Mouse (Mus musculus): ENCODE measurements around the gene Mrpl45.
A peak's percentile ranks its signal among the peaks of the same experiment; 100 is the strongest.
"Not testable (repeated sequence)": the region's sequence is repeated elsewhere in the genome, so short reads cannot be mapped to it uniquely, and the experiment has no call there.

Mrpl45 gene

DNA sequence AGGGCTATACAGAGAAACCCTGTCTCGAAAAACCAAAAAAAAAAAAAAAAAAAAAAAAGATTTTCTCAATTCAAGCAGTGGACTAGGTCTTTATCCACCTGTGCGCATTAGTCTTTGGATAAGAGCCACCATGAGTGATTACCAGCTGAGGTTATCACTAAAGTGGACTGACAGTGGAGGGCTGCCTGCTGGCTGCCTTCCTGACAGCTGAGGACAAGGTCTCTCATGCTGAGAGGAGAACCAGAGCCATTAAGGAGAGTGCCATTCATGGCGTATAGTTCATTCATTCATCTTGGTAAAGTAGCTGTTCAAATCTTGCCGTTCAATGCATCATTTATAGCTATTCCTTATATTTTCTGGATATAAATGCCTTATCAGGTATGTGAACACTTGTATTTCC, 19.0 kb upstream of the Mrpl45 start:
- DNase-seq (ENCODE audit: low spot score), result no peak

DNA sequence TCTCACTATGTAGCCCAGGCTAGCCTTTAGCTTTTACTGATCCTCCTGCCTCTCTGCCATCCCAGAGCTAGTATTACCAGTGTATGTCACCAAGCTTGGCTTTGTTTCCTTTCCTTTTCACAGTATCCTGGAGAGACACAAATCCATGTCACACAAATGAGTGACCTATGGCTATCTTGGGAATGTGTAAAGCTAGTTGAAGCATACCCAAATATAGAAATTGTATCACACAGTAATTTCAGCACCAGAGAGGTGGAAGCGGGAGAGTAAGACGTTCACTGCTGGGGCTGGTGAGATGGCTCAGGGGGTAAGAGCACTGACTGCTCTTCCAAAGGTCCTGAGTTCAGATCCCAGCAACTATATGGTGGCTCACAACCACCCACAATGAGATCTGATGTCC, 15.6 kb upstream of the Mrpl45 start:
- no peak for DNase-seq (ENCODE audit: low spot score)

DNA sequence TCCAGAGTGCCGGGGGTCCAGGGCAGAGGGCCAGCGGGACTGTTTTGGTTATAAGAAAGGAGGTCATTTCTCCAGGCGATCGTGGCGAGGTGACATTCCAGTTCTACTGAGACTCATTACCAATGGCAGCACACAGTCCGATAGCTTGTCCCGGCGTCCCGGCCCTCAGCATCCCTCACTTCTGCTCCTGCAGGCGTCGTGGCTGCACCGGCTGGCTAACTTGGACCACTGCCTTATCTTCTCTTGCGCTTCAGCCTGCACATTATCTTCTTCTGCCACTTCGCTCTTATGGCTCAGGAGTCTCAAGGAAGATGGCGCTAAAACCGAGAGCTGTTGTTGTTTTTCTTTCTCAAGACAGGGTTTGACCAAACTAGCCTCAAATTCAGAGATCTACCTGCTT, 14.1 kb upstream of the Mrpl45 start:
- DNase-seq (ENCODE audit: low spot score), result no peak

DNA sequence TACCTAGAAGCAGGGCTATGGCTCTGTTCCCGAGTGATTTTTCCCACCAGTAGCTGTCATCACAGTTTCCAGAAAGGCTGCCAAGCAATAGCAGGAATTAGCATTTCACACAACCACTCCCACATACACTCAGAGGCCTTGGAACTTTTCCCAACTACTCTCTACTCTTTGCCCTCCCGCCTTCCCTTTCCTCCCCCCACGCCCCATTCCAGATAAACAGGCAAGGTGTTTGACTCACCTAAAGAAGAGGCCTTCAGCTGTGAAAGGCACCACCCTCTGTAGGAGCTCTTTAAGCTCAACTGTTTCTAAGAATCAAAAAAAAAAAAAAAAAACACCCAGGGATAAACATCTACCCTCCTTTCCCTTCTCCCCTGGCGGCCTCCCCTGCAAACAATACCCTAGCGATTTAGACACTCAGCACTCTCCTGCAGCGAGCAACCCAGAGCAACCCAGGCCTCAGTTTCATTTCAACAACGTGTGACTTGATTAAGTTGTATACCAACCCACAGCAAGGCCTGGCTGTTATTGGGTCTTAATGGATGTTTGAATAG, 13.2 kb upstream of the Mrpl45 start:
- no peak for DNase-seq (ENCODE audit: low spot score)

DNA sequence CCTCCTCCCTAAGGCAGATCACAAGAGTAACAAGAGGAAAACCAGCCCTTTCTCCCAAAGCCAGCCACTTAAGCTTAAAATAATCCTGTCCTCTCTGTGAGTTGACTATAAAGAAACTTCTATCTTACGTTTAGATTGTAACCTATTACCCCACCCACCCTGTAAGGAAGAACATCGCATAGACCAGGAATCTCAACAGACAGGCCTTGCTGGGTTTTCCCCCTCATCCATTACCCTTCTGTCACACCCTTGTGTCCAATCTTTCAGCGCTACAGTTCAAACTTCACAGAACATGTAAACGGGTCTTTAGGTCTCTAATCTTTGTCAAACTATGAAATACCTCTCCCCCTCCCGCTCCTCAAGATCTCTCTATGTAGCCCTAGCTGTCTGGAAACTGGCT, 10.9 kb upstream of the Mrpl45 start:
- DNase-seq (ENCODE audit: low spot score), result no peak

DNA sequence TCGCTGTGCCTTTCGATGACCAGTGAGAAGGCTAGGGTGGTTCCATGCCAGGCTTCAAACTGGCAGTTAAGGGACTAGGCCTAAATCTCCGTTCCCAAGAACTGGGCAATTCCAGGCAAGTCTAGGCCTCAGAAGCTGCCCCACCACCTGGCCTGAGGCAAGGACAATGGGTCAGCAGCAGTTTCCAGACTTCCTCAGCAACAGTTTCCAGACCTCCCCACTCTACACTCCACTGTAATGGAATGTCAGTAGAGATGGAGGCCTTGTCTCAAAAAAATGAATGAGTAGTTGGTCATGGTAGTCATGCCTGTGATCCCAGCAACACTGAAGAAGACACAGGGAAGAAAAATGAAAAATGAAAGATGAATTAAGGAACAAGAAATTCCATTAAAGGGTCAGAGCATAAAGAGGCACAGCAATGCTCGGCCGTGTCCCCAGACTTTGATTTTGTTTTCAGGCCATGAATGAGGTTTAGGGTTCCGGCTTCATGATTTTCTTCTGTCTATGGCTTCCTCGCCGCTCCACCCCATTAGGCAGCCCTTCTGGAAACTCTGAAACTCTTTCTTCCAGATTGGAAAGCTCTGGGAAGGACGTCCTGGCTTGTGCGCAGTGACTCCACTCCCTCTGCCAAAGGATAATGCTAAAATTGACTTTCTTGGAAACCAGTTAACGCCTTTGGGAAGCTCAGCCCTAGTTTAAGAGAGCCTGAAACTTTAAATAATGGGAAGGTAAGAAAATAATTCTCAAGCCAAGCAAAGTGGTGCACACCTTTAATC, 8.0 kb upstream of the Mrpl45 start:
- DNase-seq (ENCODE audit: low spot score), result no peak

DNA sequence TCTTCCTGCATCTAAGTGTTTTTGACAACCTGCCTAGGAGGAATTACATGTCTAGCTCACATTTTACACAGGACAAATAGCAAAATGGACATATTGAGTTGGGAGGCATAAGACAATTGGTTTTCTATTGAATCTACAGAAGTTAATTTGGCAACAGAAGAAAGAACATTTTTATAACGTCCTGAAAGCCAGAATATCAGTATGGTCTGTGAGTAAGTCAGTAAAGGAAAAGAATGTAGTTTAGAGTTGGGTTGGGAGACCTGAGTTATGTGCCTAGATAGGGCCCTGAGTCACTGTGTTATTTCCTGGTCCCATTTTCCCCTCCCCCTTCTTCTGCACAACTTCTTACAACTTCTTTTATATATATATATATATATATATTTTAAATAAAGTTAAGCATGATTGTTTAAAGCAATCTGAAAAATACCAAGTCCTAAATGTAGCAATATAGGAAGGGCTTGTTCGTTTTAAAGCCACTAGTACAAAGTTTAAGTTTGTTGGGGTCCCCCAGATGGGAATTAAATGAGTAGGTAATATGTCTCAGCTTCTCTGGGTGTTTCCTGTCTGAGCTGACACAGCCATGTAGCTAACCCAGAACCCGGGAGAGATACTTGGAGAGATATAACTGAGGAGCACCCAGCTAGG, 6.6 kb upstream of the Mrpl45 start:
- DNase-seq (ENCODE audit: low spot score), result no peak

DNA sequence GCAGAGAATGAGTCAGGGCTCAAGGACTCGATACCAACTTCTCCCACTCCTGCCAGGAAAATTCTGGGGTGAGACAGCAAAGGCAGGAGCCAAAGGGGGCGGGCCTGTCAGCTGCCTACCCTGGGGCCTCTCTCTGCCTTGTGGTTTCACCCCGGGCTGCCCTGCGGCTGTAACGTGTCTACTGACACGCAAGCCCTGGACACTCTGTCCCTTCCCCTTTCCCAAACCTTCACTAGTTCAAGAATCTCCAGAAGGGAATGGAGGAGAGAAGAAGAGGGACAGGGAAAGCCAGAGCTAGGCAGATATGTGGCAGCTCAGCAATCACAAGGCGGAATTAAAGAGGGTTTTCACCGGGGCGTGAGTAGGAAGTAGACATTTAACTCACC, 6.1 kb upstream of the Mrpl45 start:
- no peak for DNase-seq (ENCODE audit: low spot score)

DNA sequence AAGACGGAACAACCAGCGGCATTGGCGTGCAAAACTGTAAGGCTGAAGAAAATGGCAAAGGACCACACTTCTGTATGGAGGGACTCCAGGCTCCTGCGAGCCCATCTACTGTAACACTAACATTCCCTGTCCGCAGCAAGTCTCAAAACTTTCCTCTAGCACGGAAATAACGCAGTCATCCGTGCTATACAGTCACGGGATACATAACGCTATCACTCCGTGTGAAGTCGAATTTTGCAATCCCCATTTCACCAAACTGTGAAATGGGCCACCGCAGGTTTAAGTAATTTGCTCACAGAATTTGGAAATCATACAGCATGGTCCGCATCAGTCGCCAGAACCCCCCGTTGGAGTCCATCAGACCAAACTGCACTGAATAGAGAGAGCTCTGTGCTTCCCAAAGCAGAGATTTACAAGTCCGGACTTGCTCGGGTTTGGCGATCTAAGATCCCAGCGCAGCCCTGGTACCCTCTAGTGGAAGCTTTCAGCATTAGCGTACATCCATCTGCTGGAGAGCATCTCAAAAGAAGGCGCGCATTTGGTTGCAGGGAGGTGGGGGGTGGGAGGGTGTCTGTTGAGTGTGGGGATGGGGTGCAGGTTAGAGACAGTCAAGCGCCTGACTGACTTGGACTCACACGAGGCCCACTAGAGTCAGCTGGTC, 5.5 kb upstream of the Mrpl45 start:
- DNase-seq (ENCODE audit: low spot score), result peak; percentile 71

DNA sequence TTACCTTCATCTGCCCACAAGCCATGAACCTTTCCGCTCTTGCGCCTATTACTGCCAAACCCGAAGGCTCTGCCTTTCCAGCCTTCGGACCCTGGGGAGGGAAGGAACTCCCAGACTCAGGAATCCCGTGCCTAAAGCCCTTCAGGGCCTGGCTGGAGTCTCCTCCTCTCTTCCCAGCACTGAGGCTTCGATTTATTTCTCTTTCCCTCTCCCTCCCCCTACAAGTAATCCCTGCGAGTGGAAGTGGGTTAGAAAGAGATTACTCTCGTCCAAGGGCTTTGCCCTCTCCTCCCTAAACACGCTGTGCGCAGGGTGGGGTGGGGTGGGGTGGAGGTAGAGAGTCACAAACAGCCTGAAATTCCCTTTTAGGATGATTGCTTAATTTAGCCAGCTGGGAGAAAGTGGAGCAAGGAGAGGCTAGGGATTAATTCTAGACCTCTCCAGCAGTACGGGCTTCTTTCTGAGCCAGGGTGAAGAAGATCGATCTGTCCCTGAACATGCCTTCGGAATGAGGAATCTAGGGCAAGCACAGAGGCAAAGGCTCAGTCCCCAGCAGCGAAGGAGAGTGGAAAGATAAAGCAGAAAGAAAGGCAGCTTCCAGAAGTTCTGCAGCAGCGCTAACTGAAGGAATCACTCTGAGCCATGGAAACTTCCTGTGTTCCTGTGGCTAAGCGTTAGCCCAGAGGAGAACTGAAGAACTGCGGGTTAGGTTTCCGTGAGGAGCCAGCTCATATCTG, 4.5 kb upstream of the Mrpl45 start:
- DNase-seq (ENCODE audit: low spot score), result no peak

DNA sequence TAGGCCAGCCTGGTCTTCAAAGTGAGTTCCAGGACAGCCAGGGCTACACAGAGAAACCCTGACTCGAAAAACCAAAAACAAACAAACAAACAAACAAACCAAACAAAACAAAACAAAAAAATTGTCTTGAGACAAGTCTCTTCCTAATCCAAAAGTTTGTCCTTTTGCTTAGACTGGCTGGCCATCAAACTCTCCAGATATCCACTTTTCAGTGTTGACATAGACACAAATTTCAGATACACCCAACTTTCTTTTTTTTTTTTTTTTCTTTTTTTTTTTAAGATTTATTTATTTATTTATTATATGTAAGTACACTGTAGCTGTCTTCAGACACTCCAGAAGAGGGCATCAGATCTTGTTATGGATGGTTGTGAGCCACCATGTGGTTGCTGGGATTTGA, 2.6 kb upstream of the Mrpl45 start:
- not testable (repeated sequence) for DNase-seq (ENCODE audit: low spot score)

DNA sequence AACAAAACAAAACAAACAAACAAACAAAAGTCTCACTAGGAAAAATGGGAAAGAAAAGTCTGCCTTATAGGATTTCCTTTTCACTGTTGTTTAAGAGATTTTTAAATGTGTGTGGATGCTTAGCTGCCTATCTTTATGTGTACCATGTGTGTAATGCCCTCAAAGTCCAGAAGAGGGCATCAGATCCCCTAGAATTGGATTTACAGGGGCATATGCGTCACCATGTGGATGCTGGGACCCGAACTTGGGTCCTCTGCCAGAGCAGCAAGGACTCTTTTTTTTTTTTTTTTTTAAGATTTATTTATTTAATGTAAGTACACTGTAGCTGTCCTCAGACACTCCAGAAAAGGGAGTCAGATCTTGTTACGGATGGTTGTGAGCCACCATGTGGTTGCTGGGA, 1.4 kb upstream of the Mrpl45 start:
- DNase-seq (ENCODE audit: low spot score), result no peak

DNA sequence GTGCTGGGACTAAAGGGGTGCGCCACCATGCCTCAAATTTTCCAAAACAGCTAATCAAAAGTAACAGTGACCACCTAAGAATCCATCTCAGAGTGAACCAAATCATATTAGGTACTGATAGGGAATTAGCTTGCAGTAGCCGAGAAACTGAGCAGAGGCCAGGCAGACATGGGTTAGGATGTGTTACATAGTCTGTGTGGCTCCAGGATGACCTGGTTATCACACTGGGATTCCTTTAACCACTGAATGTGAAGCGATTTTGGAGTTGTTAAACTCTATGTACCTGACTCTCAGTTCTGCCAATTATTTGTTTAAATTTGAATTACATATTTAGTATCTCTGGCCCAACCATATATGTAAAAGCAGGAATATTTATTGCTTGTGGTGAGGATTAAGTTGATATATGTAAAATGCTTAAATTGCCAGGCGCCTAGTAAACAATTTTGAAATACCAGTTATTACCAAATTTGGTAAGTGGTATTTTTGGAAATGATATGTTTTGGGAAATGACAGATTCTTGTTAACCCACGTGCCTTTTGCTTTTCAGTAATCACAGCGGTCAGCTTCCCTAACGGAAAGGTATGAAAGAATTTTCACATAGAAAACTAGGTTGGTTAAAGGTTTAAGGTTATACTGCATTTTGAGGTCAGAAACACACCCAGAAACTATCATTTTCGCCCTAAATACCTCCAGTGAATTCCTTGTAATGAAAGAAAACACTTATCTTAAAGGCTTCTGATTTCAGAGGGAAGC, 589 bp upstream of the Mrpl45 start:
- no peak for DNase-seq (ENCODE audit: low spot score)

DNA sequence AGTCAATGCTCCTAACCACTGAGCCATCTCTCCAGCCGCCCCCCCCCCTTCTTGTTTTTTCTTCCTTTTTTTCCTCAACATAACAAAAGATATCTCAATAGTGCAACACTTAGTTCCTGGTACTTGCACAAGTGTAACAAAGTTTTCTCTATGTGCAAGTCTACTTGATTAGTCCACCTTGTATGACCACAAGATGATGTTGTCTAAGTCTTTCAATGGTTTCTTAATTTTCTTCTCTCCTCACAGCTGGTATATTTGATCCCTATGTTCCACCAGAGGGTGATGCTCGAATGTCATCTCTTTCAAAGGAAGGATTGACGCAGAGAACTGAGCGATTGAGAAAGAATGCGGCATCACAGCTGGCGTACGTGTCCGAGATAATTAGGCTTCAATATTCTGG, 5.7 kb downstream of the Mrpl45 start:
- DNase-seq (ENCODE audit: low spot score), result no peak

DNA sequence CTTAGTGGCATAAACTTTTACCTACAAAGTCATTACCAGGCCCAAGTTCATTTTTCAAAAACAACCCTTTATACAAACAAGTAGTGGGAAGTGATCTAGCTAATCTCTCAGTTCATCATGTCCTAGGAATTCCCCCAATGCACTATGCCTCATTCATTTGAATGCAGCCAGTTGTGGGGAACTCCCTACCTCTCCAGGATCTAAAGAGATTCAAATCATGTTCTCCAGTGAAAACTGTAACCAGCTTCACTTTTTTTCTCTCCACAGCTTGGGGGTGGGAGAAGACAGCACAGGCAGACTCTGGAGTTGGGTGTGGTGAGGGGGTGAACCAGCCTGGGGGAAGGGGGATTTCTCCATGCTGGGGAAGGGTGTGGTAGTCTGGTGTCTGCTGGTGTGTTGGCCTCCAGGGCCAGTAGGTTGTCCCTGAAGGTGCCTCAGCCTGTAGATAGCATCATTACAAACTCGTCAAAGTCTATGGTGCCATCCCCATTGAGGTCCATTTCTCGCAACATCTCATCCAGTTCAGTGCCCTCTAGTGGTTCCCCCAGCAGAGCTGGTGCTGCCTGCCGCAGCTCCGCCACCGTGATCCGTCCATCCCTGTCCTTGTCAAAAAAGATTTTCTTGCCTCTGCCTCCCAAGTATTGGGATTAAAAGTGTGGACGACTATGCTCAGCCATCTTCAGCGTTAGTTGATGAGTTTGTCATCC, 6.5 kb downstream of the Mrpl45 start:
- not testable (repeated sequence) for DNase-seq (ENCODE audit: low spot score)

DNA sequence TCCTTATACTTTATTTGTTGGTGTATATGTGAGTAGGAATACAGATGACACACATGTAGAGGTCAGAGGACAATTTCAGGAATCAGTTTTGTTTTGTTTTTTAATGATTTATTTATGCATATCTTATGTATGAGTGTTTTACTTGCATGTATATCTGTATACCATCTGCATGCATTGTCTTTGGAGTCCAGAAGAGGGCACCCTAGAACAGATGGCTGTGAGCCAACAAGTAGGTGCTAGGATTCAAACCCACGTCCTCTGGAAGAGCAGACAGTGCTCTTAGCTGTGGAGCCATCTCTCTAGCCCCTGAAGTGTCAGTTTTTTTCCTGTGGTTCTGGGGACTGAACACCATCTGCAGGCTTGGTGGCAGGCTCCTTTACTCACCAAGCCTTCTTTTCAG, 9.7 kb downstream of the Mrpl45 start:
- no peak for DNase-seq (ENCODE audit: low spot score)

DNA sequence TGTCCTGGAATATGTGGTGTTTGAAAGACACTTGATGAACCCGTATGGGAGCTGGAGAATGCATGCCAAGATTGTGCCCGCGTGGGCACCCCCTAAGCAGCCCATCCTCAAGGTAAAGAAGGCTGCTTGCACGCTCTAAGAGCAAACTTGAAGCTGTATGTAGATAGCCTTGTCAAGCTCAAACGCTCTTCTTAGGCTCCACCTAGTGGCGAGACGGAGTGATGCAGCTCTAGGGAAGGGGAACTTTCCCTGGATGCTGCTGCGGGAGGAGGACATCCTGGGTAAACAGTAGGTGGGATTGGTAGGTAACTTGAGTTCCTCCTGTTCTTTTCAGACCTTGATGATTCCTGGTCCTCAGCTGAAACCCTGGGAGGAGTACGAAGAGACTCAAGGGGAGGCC, 12.6 kb downstream of the Mrpl45 start:
- DNase-seq (ENCODE audit: low spot score), result no peak

DNA sequence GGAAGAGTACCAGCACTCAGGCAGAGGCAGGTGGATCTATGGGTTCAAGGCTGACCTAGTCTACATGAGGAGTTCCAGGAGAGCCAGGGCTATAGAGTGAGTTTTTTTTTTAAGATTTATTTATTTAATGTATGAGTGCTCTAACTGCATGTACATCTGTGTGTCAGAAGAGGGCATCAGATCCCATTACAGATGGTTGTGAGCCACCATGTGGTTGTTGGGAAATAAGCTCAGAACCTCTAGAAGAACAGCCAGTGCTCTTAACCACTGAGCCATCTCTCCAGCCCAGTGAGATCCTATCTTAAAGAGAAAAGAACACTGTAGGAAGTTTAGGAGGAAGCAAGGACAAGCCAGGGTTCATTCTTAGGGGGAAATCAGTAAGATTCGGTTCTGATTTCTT, 14.8 kb downstream of the Mrpl45 start:
- DNase-seq (ENCODE audit: low spot score), result no peak

DNA sequence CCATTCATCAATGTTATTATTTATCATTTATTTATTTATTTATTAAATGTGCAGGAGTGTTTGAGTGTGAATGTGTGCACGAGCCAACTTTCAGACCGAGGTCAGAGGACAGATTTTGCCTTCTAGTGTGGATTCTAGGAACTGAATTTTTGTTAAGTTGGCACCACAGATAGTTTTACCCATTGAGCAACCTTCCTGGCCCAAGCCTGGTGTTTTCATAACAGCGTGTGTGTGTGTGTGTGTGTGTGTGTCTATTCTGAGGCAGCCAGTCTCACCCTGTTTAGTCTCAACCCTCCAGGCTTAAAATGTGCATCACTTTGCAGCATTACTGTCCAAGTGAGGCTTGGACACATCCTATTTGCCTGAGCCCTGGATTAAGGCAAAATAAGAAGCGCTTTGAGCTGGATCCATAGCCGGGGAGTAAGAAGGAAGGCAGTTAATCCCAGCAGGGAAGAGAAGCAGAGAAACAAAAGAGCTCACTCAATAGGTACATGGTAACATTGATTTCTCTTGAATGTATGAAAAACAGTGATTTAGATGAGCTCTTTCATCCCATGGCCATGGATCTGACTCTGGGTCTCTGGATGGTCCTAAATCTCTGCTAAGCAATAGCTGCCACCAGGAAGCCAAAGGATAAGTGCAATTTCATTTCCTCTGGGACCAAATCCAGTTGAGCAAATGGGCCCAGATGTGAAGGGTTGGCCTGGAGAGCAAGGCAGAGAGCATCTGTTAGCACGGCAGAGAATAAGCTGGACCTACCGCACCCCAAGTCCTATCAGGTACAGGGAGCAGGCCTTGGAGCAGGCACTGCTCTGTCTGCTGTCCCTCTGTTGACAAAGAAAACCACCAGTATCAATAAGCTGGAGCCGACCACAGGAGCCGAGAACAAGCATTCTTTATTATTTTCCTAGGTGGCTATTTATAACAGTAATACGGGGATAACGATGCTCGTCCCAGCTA, 16.0 kb downstream of the Mrpl45 start:
- DNase-seq (ENCODE audit: low spot score), result no peak

DNA sequence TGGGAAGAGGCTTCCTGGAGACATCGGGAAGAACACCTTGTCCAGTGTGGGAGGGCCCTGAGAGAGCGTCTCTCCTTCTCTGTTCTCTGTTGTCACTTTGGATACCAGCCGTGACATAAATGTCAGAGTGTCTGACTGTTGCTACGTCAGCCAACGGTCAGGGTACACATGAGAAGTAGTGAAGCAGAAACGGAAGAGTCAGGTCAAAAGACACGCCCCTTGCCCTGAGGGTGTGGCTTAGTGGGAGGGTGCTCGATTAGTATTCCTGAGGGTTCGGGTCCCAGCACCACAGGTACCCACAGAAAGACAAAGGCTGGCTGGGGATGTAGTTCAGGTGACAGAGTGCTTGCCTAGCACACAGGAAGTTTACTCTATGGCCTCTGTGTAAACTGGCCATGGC, 17.5 kb downstream of the Mrpl45 start:
- no peak for DNase-seq (ENCODE audit: low spot score)

All from layer of hippocampus, adult 9-10 months (tissue).